Mouse (Mus musculus) ovary, adult 18-20 months (tissue): ENCODE results near the gene Atrn.
"Not testable (repeated sequence)": the region's sequence is repeated elsewhere in the genome, so short reads cannot be mapped to it uniquely, and the experiment has no call there.

ENCODE experiments used
- DNase-seq: peaks from one replicate; pipeline ENCODE4 v3.0.0; 2022; ENCODE audit warnings: low spot score, mixed read lengths

The Atrn gene

DNA sequence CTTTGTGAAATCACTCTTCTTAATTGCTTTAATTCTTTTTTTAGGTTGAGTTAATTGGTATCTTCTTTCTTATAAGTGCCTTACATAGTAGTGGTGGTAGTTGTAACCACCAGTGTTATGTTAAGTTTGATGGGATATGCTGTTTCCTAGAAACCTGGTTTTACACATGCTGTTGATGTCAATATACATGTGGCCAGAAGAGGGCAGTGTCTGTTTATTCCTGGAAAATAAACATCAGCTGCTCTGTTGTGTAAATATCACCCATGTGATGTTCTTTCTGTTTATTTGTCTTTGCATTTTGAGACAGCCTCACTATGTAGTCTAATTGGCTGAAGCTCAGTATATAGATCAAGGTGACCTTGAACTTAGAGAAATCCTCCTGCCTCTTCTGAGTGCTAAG is 55.6 kb downstream of the Atrn start:
- no peak for DNase-seq

DNA sequence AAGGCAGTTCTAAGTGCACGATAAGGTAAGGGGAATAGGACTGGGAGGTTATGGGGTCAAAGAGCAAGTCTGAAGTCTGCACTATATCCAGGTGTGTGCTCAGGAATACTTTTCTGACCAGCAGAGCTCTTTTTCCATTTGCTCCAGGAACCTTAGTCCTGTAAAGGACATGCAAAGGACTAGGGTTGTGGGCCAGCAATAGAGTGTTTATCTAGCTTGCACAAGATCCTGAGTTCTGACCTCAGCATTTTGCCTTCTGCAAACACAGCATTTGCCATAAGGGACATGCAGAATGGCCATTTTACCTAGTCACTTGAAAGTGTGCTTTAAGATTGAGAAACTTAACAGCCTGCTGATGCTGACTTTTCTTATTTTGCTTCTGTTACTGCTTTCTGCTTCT is 58.7 kb downstream of the Atrn start:
- no peak for DNase-seq

DNA sequence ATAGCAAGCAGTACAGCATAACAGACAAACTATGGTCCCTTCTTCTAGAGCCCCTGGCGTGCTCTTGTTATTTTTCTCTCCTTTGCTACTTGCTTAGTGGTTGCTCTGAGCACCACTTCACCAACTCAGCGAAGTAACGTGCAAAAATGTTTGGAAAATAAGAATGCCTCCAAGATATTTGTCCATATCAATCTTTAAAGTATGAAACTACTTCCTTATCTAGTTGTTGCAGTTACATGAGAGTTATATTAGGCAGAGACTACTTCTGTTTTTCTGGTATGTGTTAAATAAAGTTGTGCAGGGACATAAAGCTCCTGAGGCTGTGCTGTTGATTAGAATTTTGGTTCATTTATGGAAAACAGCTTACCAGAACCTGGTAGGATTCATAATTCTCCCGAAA is 64.7 kb downstream of the Atrn start:
- no peak for DNase-seq

DNA sequence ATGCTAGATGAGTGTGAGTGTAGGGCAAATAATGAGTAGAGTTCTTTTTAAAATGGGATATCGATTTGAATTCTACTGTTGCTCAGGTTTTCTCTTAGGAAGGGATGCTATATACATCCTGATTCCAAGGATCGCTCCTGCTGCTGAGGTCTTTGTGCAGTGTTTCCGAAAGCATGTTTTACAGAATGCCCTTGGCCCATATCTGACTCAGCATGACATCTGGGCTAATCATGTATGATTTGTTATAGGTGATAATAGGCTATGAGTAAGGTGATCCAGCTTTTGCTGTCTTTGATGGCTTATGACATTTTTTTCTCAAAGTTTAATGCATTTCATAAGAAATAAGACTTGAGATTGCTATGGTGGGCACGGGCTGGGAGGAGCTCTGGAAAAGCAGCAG is 66.1 kb downstream of the Atrn start:
- DNase-seq, result no peak

DNA sequence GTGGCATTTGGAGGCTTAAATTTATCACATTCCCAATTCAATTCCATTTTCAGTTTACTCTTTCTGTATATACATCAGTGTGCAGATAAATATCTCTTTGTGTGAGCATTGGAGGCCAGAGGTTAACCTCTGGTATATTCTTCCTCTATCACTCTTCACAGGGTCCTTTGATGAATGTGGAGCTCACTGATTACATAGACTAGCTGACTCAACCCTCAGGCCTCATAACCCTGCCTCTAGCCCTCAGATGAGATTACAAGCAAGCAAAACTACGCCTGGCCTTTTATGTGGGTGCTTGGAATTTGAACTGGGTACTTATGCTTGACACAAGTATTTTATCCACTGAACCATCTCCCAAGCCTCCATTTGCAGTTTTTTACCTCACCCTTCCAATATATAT is 68.6 kb downstream of the Atrn start:
- DNase-seq, result no peak

DNA sequence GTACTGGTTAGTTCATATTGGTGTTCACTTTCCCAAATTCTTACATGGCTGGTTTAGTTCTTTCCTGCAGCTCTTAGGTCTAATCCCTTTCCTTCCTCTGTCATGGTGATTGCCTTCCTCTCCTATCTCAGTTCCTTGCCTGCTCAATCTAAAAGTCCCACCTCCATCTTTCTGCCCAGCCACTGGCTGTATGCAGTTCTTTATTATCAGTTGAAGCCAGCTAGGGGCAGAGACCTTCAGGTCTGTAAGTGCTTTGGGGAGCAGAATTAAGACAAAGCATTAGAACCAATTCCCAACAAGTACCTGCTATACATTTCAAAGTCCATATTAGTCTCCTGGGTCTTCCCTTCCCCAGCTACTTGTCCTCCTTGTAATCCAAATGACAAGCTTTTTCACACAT is 71.3 kb downstream of the Atrn start:
- DNase-seq, result no peak

DNA sequence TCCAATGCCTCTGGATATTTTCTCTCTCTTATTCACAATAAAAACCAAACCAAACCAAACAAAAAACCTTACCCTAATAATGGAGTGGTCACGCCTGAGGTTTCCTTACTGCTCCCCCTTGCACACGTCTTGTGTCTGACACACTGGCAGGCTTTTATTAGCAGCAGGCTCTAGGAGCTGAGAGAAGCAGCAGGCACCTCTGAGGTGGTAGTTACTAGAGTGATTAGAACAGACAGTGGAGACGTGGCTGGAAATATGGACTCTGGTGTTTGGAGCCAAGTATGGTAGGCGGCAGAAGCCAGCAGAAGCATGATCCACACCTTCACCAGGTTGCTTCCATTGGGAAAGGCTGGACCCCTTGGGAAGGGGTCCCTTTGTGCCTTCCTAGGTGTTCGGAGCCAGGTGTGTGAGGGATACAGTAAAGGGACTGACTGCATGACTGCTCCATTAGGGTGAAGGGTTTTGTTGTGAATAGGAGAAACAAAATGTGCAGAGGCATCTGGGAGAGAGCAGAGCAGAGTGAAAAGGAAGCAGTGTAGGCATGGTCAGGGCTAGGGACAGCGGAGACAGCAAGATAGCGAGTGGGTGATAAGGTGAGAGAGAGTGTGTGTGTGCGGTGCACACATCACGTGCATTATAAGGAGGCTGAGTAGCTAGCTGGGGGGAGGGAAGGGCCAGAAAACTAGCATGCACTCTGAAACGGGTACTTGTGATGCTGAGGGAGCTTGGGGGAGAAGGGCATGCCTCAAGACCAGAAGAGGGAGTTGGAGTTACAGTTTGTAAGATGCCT is 72.0 kb downstream of the Atrn start:
- no peak for DNase-seq

DNA sequence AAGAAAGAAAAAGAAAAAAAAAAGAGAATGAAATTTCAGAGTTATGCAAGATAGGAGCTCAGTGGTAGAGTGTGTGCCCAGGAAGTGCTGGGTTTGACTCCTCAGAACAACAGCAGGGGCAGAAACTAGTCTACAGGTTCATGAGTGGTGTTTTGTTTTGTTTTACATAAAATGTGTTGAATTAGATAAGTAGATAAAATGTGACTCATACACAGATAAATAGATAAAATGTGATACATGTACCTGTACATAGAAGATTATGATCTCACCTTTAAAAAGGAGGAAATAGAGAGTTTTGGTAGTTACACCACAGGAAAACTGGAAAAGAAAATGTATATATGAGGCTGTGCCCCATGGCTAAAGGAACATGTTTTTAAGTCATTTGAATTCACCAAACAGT is 72.8 kb downstream of the Atrn start:
- no peak for DNase-seq

DNA sequence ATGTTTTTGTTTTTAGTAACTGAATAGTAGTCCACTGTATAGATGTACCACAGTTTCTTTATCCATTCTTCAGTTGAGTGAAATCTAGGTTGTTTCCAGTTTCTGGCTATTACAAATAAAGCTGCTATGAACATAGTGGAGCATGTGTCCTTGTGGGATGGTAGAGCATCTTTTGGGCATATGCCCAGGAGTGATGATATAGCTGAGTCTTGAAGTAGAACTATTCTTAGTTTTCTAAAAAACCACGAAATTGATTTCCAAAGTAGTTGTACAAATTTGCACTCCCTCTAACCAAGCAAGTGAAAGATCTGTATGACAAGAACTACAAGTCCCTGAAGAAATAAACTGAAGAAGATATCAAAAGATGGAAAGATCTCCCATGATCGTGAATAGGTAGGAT is 86.5 kb downstream of the Atrn start:
- no peak for DNase-seq

DNA sequence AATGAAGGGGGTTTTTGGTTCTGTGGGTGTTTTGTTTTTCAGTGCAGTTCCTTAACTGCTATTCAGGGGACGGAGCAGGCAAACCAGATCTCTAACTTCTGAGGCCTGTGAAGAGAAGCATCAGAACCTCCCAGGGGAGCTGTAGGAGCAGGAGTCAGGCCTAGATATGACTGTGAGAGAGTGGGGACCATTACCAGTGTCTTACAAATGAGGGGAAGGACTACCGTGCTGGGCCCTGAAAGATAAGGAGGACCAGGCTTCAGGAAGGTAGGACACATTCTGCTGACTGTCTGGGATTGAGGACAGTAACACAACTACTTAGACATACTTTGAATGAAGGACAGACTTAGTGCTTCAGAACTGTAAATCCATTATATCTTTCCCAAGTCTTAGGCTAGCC is 102.8 kb downstream of the Atrn start:
- DNase-seq, result no peak

DNA sequence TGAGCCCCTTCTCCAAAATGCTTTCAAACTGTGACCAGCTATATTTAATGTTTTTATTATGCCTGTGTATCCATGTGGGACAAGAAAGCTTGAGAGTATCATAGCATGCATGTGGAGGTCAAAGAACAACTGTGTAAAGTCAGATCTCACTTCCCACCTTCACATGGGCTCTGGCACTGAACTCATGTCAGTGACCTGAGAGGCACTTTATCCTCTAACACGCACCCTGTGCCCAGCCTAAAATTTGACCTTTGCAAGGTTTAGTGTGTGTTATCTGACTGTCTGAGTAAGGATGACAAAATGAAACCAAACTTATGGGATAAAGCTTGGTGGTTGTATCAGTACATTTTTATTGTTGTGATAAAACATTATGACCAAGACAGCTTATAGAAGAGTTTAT is 104.3 kb downstream of the Atrn start:
- DNase-seq, result no peak

DNA sequence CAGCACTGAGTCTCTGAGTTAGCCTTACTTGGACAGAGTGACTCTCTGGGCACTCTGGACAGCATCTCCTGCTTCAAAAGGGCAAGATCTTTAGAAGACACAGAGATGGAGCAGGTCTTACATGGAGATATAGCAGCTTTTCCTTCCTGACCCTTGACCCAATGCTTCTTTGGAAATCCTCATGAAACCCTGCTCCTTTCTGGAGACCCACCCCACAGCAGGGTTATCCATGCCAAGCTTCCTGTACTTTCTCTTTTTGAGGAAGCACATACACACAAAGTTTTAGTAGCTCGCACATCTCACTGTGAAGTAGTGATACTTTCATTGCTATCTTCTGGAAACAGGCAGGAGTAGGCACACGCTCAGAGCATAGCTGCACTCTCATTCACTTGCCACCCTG is 118.9 kb downstream of the Atrn start:
- DNase-seq, result no peak

DNA sequence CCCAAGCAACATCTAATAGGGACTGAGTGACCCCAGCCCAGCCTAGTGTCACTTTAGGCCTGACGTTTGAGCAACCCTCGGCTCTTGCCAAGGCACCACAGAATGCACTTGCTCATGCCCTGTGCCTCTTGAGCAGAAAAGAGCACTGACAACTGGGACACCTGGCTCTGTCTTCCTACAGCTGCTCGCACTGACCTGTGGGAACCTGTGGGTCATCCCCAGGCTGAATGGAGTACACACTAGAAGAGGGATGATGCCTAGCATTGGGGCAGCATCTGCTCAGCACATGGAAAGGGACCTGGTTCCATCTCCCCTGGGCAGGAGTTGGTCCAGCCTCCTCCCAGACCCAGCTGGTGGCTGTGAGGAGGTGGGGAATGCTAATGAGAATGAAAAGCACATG is 120.6 kb downstream of the Atrn start:
- DNase-seq, result no peak

DNA sequence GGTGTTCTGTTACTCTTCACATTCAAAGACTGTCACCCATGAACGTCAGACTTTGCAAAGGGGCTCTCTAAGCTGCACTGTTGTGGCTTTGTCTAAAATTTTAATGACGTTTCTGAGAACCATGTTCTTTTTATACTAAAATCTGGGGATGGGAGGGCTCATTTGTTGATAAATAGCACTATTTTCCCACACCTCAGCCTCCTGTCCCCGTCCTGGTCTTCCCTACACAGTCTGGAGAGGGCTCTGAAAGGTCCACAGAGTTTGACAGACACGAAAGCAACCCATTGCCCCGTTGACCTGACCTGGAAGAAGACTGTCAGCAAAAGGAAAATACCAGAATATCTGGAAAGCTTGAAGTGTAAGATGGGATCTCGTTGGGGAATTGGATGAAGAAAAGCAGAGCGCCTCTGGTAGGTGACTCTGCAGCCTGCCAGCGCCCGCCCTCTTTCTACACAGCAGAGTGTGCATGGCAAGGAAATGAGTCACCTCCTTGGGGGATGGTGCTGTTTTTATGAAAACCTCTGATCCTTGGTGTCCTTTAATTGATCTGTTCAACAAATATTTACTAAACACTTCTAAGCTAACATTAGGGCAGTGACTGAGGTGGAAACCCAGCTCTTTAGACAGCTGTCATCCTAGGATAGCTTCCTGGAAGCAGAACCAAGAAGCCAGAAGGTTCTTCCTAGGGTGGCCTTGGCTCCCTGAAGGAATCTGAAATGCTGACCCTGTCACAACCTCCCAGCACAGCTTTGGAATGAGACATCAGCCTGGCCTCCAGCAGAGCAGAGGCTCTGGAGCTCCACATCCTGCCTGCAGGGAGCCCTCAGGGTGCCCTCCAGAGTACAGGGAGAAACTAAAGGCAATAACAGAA is 123.0 kb downstream of the Atrn start:
- DNase-seq, result no peak

DNA sequence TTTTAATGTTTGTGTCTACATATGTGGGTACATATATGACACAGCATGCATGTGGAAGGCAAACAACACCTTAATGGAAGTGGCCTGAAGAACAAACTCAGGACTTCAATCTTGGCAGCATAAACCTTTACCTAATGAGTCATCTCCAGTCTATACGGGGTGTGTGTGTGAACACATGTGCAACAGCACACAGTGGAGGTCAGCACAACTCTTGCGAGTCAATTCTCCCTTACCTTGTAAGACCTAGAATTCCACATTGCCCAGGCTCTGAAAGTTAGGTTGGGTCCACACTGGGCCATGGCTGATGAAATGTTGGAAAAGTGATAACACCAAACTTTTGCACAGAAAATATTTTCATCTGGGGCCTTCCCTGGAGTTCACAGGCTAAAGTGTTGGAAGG is 124.3 kb downstream of the Atrn start:
- DNase-seq, result no peak

DNA sequence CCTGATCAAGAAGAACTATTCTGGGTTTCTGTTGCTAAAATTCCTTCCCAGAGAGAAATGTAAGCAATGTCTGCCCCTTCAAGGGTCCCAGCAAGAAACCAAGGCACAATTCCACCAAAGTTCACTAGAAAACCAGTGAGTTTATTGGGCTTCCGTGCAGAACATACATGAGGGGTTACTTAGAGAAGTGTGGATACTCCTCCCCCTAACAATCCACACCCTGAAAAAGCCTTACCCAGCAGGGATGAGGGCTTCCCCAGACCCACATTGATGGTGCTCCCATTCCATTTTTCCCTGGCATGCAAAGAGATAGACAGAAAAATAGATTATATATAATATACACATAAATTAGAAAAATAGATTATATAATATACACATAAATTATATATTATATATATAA is 124.7 kb downstream of the Atrn start:
- DNase-seq, result no peak

DNA sequence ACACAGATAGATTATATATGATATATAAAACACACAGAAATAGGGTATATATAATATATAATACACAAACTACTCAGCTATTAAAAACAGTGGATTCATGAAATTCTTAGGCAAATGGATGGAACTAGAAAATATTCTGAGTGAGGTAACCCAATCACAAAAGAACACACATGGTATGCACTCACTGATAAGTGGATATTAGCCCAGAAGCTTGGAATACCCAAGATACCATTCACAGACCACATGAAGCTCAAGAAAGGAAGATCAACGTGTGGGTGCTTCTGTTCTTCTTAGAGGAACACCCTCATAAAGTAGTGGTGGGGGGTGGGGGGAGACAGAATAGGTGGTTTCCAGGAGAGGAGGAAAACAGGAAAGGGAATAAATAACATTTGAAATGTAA is 125.1 kb downstream of the Atrn start:
- not testable (repeated sequence) for DNase-seq

DNA sequence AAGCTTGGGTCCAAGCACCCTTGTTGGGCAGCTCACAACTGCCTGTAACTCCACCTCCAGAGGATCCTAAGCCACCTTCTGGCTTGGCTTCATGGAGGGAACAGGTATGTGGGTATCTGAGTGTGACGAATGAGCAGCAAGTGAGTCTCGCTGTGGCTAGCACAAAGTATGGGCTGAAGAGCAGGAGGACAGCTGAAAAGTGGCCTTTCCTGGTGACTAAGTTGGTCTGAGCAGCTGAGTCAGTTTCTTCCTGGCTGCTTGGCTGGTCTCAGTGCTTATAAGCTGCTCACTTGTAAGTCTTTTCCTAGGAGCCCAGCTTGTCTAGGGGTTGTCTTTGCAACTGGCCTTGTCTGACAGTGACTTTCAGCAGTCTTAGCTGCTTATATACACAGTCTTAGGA is 130.0 kb downstream of the Atrn start:
- no peak for DNase-seq

DNA sequence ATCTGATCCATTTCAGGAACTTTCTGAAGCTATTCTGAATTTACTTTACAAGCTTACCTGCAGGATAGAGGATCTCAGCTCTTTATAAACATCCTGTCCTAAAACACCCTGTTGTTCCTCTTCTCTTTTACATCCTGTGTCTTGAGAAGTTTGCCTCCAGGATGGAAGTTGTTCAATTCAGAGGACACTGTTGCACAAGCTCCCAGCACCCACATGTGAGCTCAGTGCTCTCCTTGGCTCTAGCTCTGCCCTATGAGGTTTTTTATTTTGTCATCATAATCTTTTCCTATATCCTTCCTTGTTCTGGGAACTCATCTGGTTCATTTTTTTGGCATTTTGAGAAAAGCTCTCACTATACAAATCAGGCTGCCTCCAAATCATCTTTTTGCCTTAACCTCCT is 130.5 kb downstream of the Atrn start:
- DNase-seq, result no peak

DNA sequence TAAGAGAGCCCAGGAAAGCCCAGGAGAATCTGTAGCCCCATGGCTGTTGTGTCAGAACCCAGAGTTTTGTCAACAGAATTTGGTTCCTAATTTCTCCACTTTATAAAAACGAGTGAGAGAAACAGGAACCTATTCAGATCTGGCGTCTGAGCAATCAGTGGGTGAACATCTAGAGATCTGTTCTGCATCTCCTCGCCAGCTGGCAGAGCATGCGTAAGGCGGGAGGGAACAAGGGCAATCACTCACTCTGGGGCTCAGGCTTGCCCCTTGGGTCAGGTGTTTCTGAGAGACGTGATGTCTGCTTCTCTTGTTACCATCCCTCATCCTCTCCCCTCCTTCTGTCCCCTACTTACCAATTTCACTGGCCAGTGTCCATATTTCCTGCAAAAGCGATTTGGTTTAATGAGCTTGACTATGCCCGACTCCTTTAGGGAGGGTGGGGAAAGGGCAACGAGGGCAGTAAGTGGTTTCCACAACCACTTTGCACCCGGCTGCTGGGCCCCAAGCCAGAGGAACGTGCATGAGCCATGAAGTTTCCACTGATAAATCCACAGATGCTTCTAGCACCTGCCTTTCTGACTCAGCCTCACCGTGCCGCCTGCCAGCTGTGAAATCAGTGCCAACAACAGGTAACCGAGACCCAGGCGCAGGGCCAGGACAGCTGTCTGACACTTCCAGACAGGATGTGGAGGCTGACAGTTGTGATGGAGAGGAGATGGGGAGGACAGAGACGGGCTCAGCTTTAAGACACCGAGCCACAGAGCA is 131.1 kb downstream of the Atrn start:
- no peak for DNase-seq

DNA sequence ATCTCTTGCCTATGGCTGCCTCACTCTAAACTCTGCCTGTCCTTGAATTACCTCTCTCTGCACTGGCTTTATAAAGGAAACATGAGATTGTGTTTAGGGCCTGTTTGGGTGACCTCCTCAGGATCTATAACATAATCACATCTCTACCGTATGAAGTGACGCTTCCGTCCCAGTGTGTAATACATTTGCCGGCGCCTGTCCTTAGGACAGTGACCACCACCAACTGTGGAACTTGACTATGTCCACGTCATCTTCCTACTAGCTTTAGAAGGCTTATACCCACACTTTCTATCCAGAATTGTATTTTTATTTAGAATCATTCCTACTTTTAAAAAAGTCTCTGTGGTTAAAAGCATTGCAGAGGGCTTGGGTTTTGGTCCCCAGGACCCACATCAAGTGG is 131.9 kb downstream of the Atrn start:
- no peak for DNase-seq

DNA sequence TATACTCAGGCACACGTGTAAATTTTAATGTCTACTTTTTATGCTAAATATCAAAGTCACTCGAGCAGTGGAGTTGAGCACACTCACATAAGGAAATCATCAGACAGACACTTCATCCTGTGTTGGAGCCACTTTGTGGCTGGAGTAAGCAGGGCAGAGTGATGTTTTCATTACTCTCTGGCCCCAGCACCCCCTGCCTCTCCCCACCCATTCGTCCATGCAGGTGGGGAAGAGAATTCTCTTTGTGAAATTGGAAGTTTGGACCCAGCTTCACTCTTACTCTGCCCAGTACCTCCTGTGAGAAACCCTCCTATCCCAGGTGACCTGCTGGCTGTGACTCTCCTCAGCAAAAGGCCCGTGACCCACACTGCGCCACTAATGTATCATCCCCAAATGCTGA is 132.4 kb downstream of the Atrn start:
- no peak for DNase-seq
